Mouse (Mus musculus) heart, embryonic 12.5 days (tissue): Measurements from ENCODE around the gene Mcm8. TPM values are rescaled to one million over a fixed set of nuclear protein-coding genes. Genes with fewer than 3 reads are reported as not detected.

Source experiments
- ATAC-seq: fragments of 200-750 bp; cut with Nextera tagmentation; 2 replicates; pipeline ENCODE4 v1.8.0; 2017; ENCODE audit warnings: moderate TSS enrichment, moderate library complexity; ENCODE audit not compliant: insufficient number of reproducible peaks, low FRiP score
- H3K27ac ChIP-seq: fragments of 300-500 bp; sonication (generic); 2 replicates; pipeline ENCODE4 v1.5.1; 2016; ENCODE audit warnings: mild to moderate bottlenecking, moderate library complexity; ENCODE audit not compliant: poor library complexity, severe bottlenecking
- H3K27me3 ChIP-seq: fragments of 300-500 bp; sonication (generic); replicated peaks from 2 replicates; pipeline ENCODE4 v1.6.1; 2016; ENCODE audit warnings: mild to moderate bottlenecking, moderate library complexity
- H3K36me3 ChIP-seq: fragments of 300-500 bp; sonication (generic); 2 replicates; pipeline ENCODE4 v1.6.1; 2016; ENCODE audit warnings: mild to moderate bottlenecking, moderate library complexity
- H3K4me1 ChIP-seq: fragments of 300-500 bp; sonication (generic); replicated peaks from 2 replicates; pipeline ENCODE4 v1.6.1; 2016; ENCODE audit warnings: mild to moderate bottlenecking
- H3K4me2 ChIP-seq: fragments of 300-500 bp; sonication (generic); 2 replicates; pipeline ENCODE4 v1.6.1; 2016; ENCODE audit warnings: mild to moderate bottlenecking, moderate library complexity
- H3K4me3 ChIP-seq: fragments of 300-500 bp; sonication (generic); 2 replicates; pipeline ENCODE4 v1.5.1; 2016; ENCODE audit warnings: mild to moderate bottlenecking
- H3K9ac ChIP-seq: fragments of 300-500 bp; sonication (generic); 2 replicates; pipeline ENCODE4 v1.6.1; 2016; ENCODE audit warnings: mild to moderate bottlenecking, moderate library complexity
- H3K9me3 ChIP-seq: fragments of 300-500 bp; sonication (generic); replicated peaks from 2 replicates; pipeline ENCODE4 v1.6.1; 2016; ENCODE audit warnings: mild to moderate bottlenecking, moderate library complexity
- WGBS: fragments of 180-500 bp; shearing (Covaris S2); methylation state at CpG from one replicate; pipeline ENCODE4 v1.1.7; 2016; 5-methylcytosine and 5-hydroxymethylcytosine counted together
- polyA plus RNA-seq: library from polyadenylated mRNA; unstranded; fragments of >200 nt; fragmentation: Nextera tagmentation; extraction: Ambion mirVana; gene quantifications from 2 replicates; pipeline ENCODE4 v1.2.1, GENCODE M21; 2016

The Mcm8 gene
- polyA plus RNA-seq, 1 experiment from 2014 or later, result 13.2 TPM

DNA sequence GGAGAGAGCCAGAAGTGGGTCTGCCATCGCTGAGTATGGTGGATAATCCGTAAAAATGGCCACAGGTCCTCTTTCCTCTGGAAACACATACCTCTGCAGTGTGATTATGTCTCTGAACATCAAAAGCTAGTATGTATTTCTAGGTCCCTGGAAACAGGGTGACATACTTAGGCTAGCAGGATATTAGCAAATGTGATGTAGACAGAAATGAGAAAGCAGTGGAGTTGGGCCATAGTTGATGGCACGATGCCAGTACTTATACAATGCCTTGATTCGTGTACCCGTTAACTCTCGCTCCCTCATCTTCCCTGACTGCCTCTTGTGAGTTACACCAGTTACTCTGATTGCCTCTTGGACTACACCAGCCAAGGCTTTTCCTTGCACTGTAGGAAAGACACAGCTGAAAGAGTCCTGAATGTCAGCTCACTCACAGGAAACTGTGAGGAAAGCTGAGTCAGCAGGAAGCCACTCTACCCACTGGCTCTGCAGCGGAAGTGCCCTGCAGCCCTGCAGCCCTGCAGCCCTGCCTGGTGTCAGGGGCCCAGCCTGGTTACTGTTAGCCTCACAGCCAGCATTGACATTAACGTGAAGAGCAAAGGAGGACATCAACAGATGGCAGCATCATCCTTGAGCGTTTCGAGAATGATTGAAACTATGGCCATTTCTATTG lies 57.9 kb downstream of the Mcm8 start:
- no peak overlapping the region for H3K4me2 ChIP-seq
- peaks cover 15% of the 10 kb centered on the region for H3K27me3 ChIP-seq
- no peaks in the 10 kb centered on the region for H3K9me3 ChIP-seq
- no peak for ATAC-seq
- H3K9ac ChIP-seq, result no peak overlapping the region
- peak overlapping the region; percentile 36; the same call in 1 of the 2 replicates for H3K27ac ChIP-seq
- 75% methylated on average over 10 of the region's 10 CpGs for WGBS
- H3K36me3 ChIP-seq, result no peaks in the 10 kb centered on the region
- H3K4me3 ChIP-seq, result no peak overlapping the region
- peaks cover 2% of the 10 kb centered on the region for H3K4me1 ChIP-seq

- H3K27ac ChIP-seq, result no peak overlapping the region
- H3K4me3 ChIP-seq, result no peak overlapping the region
- H3K4me1 ChIP-seq, result peaks cover 19% of the 10 kb centered on the region
- no peaks in the 10 kb centered on the region for H3K36me3 ChIP-seq
- ATAC-seq, result no peak
- WGBS, result 67% methylated on average over 1 of the region's 1 CpGs
- H3K27me3 ChIP-seq, result peaks cover 36% of the 10 kb centered on the region
- H3K9me3 ChIP-seq, result no peaks in the 10 kb centered on the region
- no peak overlapping the region for H3K4me2 ChIP-seq
- H3K9ac ChIP-seq, result no peak overlapping the region
Observed at GRCm38 (mm10) chr2:132876991-132877390, 61.0 kb downstream of the Mcm8 start.

DNA sequence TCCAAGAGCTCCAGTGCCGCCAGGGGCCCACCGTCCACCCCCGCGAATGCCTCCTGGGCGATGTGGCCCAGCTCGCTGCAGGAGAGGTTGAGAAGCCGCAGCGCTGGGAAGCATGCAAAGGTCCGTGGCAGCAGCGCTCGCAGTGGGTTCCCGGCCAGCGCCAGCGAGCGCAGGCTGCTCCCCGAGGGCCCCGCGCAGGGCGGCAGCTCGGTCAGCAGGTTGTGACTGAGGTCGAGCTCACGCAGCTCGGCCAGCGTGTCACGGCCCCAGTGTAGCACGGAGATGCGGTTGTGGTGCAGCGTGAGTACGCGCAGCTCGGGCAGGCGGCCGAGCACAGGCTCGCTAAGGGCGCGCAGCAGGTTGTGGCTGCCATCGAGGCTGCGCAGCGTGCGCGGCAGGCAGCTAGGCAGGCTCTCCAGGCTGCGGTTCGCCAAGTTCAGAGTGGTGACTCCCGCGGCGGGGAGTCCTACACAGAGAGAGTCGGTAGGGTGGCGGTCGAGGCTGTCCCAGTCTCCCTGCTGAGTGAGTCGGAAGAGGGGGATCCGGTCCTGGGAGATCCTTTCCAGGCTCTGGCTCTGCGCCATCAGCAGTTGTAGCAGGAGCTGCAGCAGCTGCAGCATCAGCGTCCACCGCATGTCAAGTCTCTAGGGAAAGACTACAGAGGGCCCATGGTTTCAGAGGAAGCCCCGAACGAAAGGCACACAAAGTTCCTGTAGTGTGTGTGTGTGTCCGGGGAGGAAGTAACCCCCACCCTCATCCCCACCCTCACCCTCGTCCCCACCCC lies 63.5 kb downstream of the Mcm8 start:
- Histone ChIP-seq H3K4me3 (peak overlapping the region; percentile 51), H3K9me3 (no peaks in the 10 kb centered on the region), H3K36me3 (no peaks in the 10 kb centered on the region), H3K4me1 (peaks cover 20% of the 10 kb centered on the region), H3K4me2 (peak overlapping the region; percentile 99), H3K27ac (no peak overlapping the region), H3K9ac (peak overlapping the region; percentile 60), H3K27me3 (peaks cover 36% of the 10 kb centered on the region)
- ATAC-seq, result peak; percentile 56
- WGBS, result under 1% methylated on average over 58 of the region's 58 CpGs

- Histone ChIP-seq H3K4me3 (peak within 1 kb of the TSS; percentile 51), H3K36me3 (no peaks in the 10 kb centered on the region), H3K9me3 (no peaks in the 10 kb centered on the region), H3K9ac (peak within 1 kb of the TSS; percentile 60; the same call in 1 of the 2 replicates), H3K4me1 (peaks cover 24% of the 10 kb centered on the region), H3K27me3 (peaks cover 36% of the 10 kb centered on the region), H3K4me2 (peak within 1 kb of the TSS; percentile 99), H3K27ac (no peak within 1 kb of the TSS)
- 0 out of 2 replicates have a peak, but pooled peaks have one; percentile 19 for ATAC-seq
- WGBS, result 8% methylated on average over 12 of the region's 12 CpGs
Observed at GRCm38 (mm10) chr2:132880844-132881645, 65.1 kb downstream of the Mcm8 start, which contains the start of gene Lrrn4. Gene Lrrn4, minus strand, starts transcription at chr2:132880891.

DNA sequence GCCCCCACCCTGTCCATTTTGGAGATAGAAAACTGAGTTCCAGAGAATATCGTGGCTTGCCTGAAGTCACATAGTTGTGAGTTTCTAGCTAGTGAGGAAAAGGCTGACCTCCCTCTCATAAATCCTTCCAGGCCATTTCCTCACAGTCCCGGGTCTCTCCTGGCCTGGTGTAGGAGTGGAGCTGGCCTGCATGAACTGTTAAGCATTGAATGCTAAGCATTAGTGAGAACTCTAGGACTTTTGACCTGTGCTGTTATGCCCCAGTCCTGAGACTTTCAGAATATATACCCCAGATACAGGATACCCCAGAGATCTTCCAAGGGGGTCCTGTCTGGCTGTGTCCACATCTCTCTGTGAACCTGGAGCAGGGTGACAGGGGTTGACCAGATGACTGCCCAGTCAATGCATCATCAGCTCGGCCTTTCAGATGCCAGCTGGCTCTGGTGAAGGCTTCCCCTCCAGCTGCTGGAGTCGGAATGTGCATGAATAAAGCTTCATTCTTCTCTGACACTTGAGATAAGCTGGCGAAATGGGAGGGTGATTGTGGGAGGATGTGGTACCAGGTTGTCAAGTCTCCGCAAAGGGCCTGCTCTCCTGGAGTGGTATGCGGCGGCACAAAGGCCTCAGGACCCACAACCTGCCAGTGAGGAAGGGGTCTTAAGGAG lies 68.5 kb downstream of the Mcm8 start:
- no peaks in the 10 kb centered on the region for H3K36me3 ChIP-seq
- ATAC-seq, result peak; percentile 11; the same call in 1 of the 2 replicates
- WGBS, result 32% methylated on average over 8 of the region's 8 CpGs
- peaks cover 14% of the 10 kb centered on the region for H3K27me3 ChIP-seq
- H3K27ac ChIP-seq, result peak overlapping the region; percentile 28; the same call in 1 of the 2 replicates
- H3K9me3 ChIP-seq, result no peaks in the 10 kb centered on the region
- H3K9ac ChIP-seq, result no peak overlapping the region
- no peak overlapping the region for H3K4me2 ChIP-seq
- H3K4me1 ChIP-seq, result peaks cover 18% of the 10 kb centered on the region
- no peak overlapping the region for H3K4me3 ChIP-seq

DNA sequence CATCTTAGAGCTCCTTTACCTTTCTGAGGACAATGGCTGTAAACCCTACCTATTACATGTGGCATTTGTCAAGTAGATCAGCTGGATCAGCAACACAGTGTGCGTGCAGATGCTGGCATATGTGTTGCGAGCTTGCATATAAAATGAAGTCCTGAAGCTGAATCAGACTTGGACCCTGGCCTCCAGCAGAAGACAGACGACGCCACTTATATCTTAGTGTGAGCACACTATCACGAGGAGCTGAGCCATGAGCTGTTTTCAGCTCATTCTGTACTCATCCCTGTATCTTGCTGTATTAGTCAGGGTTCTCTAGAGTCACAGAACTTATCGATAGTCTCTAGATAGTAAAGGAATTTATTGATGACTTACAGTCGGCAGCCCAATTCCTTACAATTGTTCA lies 69.4 kb downstream of the Mcm8 start:
- 59% methylated on average over 7 of the region's 7 CpGs for WGBS
- H3K9ac ChIP-seq, result no peak overlapping the region
- H3K9me3 ChIP-seq, result no peaks in the 10 kb centered on the region
- no peaks in the 10 kb centered on the region for H3K36me3 ChIP-seq
- peaks cover 10% of the 10 kb centered on the region for H3K27me3 ChIP-seq
- H3K4me2 ChIP-seq, result no peak overlapping the region
- H3K27ac ChIP-seq, result no peak overlapping the region
- no peak for ATAC-seq
- H3K4me3 ChIP-seq, result no peak overlapping the region
- peaks cover 16% of the 10 kb centered on the region for H3K4me1 ChIP-seq

Other genes starting within 250 kb of the Mcm8 start
- 42.1 and 47.6 TPM in 2 replicates for gene Gpcpd1, start 228.4 kb upstream of the Mcm8 start, polyA plus RNA-seq
- 14.4 and 16.8 TPM in 2 replicates for gene Shld1, start 129.2 kb upstream of the Mcm8 start, polyA plus RNA-seq
- 0.10 and 0.11 TPM in 2 replicates for gene Chgb, start 34.9 kb upstream of the Mcm8 start, polyA plus RNA-seq
- 21.7 and 24.0 TPM in 2 replicates for gene Trmt6, start 86 bp upstream of the Mcm8 start, polyA plus RNA-seq
- gene Crls1, start 30.5 kb downstream of the Mcm8 start, polyA plus RNA-seq, result 22.2 and 23.6 TPM in 2 replicates
- 21.1 and 22.5 TPM in 2 replicates for gene Lrrn4, start 64.8 kb downstream of the Mcm8 start, polyA plus RNA-seq
- 0.42 TPM in 1 of 2 replicates, not detected in the other for gene Fermt1, start 129.8 kb downstream of the Mcm8 start, polyA plus RNA-seq